Mouse (Mus musculus) telencephalon, adult 2 months (tissue): Measurements from ENCODE around the gene Atxn7.
"Not testable (repeated sequence)": the region's sequence is repeated elsewhere in the genome, so short reads cannot be mapped to it uniquely, and the experiment has no call there.

Source experiments
- DNase-seq: peaks from one replicate; pipeline ENCODE4 v3.0.0-alpha.2; 2011; ENCODE audit warnings: low read depth, low spot score

Atxn7 gene

DNA sequence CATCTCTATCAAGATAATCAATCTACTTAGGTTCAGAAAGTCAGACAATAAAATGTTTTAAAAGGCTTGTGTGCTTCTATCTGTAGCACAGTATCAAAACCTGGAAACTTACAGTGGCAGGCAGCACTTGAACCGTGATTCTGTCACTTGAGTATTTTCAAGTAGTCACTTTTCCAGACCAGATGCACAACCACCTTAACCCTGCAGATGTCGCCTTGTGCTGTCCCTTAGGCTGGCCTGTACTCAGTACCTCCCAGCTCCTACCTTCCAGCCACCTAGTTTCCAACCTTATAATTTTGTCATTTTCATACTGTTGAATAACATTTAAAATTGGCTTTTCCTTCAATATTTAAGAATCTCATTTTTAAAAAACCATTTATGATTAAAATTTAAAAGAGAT lies 20.9 kb downstream of the Atxn7 start:
- DNase-seq = no peak

- no peak for DNase-seq
These were observed 27.2 kb downstream of the Atxn7 start for GRCm38 (mm10) chr14:13988397-13988796.

GRCm38 (mm10) chr14:13990741-13991140 lies 29.5 kb downstream of the Atxn7 start:
- DNase-seq = no peak

GRCm38 (mm10) chr14:13995206-13996097 lies 34.2 kb downstream of the Atxn7 start:
- no peak for DNase-seq

- DNase-seq = no peak
These were observed 41.5 kb downstream of the Atxn7 start for GRCm38 (mm10) chr14:14002771-14003170.

GRCm38 (mm10) chr14:14009712-14010111 lies 48.5 kb downstream of the Atxn7 start:
- DNase-seq = no peak

DNA sequence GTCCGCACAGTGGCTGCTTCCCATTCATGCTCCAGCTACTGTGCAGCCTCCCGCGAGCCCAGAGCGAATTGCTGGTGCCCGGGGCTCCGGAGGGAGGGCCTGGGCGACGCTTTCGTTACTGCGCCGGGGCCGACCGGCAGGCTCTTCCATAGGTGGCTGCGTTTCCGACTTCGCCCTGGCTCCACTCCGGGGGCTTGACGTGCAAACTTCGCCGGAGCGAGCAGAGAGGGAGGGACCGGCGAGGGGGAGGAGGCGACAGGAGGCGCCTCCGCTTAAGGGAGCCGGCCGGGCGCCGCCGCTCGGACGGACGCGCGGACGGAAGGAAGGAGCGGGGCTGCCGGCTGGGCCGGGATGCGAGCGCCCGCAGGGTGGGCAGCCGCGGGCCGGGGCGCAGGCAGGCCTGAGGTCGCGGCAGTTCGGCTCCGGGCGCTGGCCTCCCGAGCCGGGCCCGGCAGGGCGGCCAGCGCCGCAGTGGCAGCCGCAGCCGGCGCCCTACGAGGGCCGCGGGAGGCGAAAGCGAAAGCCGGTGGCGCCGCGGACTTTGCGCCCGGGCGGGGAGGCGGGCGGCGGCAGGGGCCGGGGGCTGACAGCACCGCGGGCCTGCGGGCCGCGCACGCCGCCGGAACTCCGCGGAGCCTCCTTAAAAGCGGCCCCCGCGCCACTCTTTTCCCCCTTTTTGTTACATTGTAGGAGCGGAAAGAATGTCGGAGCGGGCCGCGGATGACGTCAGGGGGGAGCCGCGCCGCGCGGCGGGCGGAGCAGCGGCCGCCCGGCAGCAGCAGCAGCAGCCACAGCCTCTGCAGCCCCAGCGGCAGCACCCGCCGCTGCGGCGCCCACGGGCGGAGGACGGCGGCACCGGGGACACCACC lies 51.4 kb downstream of the Atxn7 start:
- peak; percentile 70 for DNase-seq

DNA sequence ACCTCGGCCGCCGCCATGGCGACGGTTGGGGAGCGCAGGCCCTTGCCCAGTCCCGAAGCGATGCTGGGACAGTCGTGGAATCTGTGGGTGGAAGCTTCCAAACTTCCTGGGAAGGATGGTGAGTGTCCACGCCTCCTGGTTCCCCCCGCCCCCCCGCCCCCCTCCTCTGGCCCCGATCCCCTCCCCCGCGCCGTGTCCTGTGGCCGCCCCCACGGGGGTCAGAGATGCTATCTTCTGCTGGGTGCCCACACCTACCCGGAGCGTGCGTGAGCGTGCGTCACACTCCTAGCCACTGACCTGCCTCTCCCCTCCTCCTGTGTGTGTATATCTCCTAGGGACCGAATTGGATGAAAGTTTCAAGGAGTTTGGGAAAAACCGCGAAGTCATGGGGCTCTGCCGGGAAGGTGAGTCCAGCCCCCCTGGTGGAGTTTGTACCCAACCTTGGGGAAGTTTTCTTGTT lies 52.0 kb downstream of the Atxn7 start:
- no peak for DNase-seq

DNA sequence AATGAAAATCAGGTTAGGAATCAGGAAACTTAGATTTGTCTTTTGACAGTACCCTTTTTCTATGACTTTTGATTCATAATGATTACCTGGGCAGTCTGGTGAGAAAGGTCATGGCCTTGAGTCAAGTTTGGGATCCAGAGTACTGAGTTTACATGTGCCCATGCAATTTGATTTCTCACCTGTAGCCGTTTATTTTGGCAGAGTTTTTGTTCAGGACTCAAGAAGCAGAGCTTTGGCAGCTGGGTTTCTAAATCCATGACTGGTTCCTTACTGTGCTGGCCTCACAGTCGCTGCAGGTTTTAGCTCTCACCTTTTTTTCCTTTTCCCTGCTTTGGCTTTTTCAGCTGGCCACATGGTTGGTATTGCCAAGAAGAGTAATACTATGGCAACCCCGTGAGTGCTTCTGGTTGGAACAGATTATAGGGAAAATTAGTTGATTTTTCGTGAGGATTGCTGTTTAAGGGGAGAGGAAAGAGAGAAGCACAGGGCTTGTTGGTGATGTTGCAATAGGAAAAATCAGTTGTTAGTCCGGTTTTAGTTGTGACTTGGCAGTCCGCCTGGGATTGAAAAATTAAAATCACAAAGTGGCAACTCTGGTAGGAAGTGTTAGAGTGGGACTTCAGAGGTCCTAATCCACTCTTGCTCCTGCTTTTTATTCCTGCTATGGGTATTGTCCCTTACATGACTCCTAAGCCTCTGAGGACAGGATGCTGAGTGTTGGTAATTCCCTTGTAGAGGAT lies 53.6 kb downstream of the Atxn7 start:
- DNase-seq = no peak

- DNase-seq = no peak
These were observed 58.1 kb downstream of the Atxn7 start for GRCm38 (mm10) chr14:14019155-14019894.

- no peak for DNase-seq
These were observed 60.0 kb downstream of the Atxn7 start for GRCm38 (mm10) chr14:14021244-14021643.

- DNase-seq = no peak
These were observed 64.6 kb downstream of the Atxn7 start for GRCm38 (mm10) chr14:14025870-14026269.

- DNase-seq = no peak
These were observed 69.4 kb downstream of the Atxn7 start for GRCm38 (mm10) chr14:14030621-14031020.

- no peak for DNase-seq
These were observed 71.6 kb downstream of the Atxn7 start for GRCm38 (mm10) chr14:14032842-14033241.

- DNase-seq = no peak
These were observed 75.1 kb downstream of the Atxn7 start for GRCm38 (mm10) chr14:14036352-14036751.

DNA sequence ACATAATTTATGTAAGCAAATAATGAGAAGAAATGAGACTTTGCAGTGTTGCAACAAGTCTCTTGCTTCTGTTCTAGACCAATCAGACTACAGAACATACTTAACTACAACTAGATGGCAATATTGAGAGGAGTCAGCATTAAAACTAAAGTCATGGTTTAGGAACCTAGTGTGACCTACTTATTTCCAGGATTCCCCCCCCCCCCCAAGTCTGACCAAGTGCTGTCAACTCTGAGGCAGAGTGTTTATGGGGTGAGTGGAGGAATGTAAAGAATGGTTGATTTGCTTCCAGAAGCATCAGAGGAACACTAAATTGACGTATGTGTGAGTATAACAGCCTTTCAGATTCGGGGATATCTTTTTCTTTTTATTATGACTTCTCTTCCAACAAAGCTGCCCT lies 77.0 kb downstream of the Atxn7 start:
- no peak for DNase-seq

GRCm38 (mm10) chr14:14042336-14042735 lies 81.1 kb downstream of the Atxn7 start:
- DNase-seq = no peak

DNA sequence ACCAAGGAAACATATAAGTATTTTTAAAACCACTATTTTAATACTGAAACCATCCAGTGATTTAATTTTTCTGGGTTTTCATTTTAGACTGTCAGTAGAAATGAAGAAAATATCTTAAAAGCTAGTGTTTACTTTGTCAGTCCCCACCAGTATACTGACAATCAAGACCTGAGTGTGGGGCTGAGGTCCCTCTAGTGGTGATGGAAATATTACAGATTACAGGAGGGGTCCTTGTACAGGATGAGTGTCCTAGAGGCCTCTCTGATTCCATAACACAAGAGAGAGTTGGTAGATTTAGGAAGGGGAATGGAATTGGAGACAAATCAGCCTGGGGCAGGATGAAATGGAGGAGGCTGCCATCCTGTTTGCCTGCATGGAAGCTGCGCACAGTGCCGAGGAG lies 93.1 kb downstream of the Atxn7 start:
- DNase-seq = no peak

DNA sequence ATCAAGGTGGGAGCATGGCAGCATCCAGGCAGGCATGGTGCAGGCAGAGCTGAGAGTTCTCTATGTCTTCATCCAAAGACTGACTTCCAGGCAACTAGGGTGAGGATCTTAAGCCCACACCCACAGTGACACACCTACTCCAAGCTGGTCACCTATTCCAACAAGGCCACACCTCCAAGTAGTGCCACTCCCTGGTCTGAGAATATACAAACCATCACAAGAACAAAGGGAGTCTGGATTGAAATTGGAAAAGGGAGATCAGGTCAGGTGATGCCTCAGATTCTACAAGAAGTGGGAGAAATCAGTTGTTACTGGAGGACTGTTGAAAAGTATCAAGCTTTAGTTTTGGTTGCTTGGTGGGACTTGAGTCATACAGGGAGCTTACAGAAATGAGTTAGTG lies 98.4 kb downstream of the Atxn7 start:
- not testable (repeated sequence) for DNase-seq

- no peak for DNase-seq
These were observed 101.4 kb downstream of the Atxn7 start for GRCm38 (mm10) chr14:14062531-14063245.
